Mouse (Mus musculus) cerebral cortex, adult 2 months (tissue): Measurements from ENCODE around the gene Pdx1.

Experiments used
- WGBS: fragments of 180-500 bp; shearing (Covaris S2); methylation state at CpG from one replicate; pipeline ENCODE4 v1.1.7; 2018; 5-methylcytosine and 5-hydroxymethylcytosine counted together

Gene Pdx1

DNA sequence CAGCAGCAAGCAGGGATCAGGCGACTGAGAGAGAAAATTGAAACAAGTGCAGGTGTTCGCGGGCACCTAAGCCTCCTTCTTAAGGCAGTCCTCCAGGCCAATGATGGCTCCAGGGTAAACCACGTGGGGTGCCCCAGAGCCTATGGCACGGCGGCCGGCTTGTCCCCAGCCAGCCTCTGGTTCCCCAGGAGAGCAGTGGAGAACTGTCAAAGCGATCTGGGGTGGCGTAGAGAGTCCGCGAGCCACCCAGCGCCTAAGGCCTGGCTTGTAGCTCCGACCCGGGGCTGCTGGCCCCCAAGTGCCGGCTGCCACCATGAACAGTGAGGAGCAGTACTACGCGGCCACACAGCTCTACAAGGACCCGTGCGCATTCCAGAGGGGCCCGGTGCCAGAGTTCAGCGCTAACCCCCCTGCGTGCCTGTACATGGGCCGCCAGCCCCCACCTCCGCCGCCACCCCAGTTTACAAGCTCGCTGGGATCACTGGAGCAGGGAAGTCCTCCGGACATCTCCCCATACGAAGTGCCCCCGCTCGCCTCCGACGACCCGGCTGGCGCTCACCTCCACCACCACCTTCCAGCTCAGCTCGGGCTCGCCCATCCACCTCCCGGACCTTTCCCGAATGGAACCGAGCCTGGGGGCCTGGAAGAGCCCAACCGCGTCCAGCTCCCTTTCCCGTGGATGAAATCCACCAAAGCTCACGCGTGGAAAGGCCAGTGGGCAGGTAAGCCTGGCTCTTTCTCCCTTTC is at the start of gene Pdx1:
Gene Pdx1 (plus strand): TSS at position 34 of the 747 bp plus-strand sequence.
- 2% methylated on average over 44 of the region's 44 CpGs for WGBS

DNA sequence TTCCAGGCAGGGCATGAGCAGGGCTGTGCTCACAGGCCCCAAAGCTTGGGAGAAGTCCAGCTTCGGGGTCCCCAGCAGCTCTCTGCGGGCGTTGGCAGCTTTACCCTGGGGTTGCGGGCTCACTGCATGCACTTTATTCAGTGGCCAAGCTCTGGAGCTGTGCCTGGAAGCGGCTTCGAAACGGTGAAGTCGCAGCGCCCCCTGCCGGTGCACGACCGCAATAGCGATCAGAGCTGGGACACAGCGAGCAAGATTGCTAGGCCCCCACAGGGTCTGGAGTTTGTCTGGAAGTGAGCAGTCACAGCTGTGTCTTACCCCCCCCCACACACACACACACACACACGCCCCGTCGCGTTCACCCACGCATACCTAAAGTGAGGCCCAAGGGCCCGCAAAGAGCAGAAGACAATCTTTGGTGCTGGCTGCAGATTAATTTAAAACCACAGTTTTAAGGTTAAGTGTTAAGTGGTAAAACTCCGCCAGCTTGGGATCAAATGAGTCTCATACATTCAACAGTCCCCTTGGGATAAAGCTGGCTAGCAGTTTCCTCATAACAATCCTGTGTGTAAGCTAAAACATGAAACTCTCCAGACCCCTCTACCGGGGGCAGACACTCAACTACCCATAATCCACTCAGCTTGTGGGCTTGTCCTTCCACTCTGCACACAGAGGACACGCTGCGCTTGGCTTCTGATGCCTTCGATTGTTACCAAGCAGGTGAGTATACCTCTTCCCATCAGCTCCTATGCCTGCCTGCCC is 42.2 kb upstream of the Pdx1 start:
- 19% methylated on average over 25 of the region's 25 CpGs for WGBS

DNA sequence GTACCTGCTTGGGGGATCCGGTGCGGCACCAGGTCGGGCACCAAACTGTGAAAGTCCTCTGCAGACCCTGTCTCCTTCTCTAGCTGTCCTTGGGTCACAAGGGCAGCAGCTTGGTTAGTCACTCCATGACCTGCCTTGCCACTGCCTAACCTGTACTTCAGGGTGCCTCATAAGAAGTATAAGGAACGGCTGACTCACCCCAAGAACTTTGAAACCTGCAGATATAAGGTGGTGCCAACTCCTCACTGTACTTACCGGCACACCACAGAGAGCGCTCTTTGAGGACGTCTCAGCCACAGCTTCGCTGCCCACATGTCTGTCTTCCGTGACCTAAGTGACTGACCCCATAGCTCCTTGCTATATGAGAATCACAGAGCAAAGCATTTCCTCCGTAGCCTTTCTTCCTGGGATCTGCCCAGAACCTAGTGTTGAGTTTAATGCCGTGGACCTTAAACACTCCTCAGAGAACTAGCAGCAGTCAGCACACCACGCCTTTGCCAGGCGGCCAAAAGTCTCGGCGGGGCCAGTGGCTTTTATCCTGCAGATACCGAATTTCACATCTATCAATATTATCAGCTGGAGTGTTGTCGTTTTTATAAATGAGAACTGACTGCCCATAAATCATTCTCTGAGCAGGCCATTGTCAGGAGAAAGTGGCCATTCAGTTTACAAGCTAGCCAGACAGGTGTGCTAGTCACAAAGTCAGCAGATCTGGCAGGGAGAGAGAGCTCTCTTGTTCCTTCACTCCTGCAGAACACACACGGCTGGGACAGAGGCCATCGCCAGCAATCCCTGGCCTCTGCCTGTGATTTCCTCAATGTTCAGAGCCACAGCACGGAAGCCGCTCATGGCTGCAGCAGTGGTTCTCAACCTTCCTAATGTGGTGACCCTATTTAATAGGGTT is 34.1 kb upstream of the Pdx1 start:
- 88% methylated on average over 21 of the region's 21 CpGs for WGBS

DNA sequence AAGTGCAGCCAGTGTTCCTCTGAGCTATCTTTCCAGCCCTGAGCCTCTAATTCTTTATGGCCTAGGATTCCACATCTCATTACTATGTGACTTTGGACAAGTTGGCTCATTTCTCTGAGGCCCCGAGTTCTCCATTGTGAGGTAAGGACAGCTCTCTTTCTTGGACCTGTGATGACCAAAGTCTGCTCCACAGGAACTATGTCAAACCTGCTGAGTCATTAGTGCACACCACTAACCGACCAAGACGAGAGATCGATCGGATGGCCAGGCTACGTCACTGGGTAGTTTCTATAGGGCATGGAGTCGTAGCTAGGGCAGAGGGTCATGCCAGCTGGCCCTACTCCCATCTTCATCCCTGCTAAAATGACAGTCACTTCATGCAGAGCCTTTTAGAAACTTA is 25.9 kb upstream of the Pdx1 start:
- WGBS = 90% methylated on average over 7 of the region's 7 CpGs

DNA sequence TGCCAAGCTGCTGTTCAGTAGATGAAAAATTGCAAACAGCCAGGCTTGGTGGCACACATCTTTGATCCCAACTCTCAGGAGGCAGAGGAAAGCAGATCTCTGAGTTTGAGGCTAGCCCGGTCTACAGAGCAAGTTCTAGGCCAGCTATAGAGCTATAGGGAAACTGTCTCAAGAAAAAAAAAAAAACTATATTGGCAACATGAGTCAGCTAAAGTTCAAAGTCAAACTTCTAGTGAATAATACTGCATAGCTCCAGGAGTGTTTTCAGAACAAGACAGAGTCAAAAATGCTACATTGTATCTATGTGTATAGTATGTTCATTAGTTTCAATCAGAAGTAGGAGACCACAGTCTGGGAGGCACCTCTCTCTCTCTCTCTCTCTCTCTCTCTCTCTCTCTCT is 9.6 kb upstream of the Pdx1 start:
- 94% methylated on average over 1 of the region's 1 CpGs for WGBS

DNA sequence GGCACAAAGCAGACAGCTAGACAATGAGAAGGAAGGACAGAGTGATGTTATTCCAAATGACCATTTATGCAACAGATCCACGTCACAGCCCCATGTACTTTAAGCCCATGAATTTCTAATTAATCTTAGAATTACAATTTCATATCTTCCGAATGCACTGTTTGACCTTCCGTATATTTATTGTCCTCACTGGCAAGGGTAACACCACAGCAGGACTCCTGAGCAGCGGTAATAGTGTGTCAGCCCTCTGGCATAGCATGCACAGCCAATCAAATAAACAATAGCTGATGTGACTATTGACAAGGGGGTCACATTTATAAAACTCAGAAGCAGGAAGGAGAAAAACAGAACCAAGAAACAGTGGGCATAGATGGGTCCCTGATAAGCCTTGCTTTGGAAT is 9.0 kb upstream of the Pdx1 start:
- WGBS = 80% methylated on average over 4 of the region's 4 CpGs

DNA sequence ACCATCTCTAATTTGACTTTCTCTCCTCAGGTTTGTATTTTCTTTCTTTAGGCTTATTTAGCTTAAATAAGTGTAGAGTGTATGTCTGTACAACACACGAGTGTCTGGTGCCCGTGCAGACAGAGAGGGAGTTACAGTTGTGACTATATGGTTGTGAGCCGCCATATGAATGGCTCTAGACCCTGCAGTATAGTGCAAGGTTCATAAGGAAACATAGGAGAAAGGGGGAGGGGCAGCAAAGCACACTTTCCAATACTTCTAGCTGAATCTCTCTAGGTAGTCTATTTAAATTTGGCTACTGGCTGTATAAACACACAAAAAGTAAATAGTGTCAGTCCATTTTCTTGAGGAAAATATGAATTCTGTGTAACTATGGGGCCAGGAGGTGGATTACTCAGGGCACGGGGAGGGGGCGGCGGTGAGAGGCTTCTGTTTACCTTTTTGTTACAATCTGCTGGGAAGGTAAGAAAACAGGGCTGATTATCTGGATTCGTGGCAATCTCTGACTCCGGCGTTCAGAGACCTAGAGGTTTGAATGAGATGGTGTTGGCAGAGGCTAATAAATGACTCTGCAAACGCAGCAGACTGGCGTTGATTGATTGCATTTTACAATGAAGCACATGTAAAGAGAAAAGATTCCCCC is 7.7 kb upstream of the Pdx1 start:
- WGBS = 70% methylated on average over 11 of the region's 11 CpGs

DNA sequence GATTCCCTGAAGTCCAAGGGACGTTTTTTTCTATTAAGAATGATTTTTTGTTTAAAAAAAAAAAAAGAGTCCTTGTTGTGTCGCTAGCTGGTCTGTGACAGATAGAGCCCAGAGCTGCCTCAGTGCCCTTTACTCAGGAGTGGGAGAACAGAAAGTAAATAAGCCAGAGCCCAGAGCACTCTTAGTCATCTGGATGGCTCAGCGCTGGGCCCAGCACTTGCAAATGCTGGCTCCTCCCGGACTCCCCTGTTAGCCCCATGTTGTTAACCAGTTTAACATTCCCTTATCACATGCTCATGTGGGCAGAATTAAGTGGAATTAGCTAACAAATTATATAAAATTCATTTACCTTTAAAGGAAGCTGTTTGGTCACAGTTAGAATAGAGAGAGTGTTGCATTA is 5.8 kb upstream of the Pdx1 start:
- WGBS = 65% methylated on average over 4 of the region's 4 CpGs

DNA sequence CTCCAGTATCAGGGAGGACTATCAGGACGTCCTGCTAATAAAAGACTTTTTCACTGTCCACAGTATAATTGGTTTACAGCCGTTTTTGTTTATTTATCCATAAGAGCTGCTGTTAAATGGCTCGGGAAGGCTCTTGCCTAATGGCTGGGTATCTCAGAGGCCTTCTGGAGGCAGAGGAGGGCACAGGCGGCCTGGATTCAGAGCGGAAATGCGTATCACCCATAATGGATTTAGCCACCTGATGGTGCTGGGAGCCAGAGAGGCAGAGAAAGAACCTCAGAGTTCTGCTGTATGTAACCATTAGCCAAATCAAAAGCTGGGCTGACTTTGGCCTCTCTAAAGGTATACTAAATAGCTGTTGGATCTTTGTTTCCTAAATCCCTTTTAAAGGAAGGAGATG is 2.3 kb upstream of the Pdx1 start:
- 23% methylated on average over 6 of the region's 6 CpGs for WGBS

DNA sequence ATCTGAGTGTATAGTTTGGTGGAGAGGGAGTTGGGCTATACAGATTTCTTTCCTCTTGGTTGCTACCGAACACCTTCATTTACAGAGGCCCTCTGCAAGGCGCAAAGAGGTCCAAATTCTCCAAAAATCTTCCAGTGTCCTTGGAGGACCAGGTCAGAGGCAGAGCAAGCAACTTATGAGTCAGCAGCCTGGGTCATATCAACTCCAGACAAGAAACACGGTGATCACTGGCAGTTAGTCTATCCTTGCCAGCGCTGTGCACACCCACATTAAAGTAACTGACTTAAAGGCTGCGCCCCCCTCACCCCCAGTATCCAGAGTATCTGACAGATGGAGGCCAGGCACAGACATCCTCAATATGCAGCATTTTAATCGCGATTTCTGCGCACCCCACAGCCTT is 1.0 kb upstream of the Pdx1 start:
- WGBS = 6% methylated on average over 8 of the region's 8 CpGs

DNA sequence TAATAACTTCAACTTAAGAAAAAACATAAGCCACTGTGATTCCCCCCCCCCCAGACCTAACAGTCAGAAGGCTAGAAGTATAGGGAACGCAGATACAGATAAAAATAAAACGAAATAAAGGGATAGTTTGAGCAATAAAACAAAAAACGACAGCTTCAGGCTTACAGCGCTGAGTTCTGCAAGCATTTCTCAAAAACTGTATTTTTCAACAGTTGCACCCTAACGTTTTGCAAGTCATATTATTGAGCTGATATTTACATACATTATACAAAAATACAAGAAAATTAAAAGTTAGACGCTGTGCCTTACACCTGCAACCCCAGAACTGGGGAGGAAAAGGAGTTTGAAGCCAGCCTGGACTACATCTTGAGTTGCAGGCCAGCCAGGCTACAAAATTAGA is 388 bp upstream of the Pdx1 start:
- 6% methylated on average over 6 of the region's 6 CpGs for WGBS

DNA sequence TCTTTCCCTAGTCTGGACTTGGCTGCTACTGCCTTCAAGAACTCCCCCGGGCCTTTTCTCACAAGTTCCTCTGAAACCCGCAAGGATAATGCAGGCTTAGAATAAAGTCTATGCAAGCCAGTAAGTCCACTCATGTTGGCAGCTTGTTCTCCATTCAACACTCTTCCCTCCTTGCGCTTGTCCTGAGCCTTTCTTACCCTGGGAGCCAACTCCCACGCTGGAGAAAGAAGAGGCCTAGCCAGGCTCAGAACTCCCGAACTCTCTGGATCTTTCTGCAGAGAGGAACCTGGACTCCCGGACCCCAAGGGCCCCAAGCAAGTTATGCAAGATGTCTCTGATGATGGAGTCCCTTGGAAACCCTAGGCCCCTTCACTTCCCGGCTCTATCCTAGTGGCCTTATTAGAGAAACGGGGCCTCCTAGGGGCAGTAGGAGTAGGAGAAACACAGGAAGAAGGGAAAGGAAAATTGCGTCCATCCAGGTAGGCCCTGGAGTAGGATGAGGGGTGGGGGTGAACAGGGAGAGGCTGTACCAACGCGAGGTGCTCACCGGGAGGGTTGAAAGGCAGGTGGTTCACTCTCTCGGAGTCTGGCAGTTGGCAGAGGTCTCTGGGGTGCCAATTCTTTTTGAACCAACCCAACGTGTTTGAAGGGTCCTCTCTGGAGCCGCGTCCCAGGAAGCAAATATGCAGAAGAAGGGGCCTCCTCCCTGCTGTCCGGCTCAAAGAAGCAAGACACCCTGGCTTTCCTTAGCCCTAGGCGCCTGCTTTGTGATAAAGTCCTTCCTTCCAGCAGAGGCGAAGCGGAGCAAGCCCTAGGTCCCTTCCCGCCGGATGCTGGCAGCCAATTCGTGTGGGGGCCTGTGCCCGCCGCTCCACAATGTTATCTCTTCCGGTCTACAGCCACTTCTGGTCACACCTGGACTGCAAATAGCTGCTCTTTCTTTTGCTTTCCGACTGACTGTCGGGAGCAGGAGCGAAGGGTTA is 1.2 kb downstream of the Pdx1 start:
- 4% methylated on average over 29 of the region's 29 CpGs for WGBS

DNA sequence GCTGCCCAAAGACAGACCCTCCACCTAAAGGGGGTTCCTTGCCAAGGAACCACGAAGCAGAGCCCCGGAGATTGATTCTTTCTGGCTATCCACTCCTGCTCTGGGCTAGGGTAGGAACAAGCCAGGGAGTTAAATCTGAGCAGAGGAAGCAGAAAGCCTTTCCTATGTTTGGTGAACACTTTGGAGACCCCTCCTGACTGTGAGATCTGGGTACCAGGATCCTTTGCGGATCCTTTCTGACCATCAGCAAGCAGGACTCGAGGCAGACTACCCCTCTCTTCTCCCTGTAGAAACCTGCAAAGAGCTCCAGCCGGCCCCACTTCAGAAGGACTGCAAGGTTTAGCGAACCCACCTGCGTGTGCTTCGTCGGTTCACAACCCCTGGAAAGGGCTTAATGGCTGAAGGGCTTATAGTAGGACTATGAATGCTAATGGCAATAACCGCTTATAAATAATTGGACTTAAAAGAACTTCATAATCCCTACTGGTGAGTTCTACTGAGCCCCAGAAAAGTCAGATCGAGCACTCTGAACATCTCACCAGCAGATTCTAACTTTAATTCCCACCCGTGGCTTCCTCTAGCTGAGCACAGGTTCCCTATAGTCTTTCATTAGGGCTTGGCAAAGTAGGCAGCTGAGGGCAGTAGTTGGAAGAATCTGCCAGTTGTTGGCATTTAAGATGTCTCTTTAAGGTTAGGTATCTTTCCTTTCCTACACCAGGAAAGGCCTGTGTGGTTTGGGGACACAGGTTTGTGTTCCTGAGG is 2.5 kb downstream of the Pdx1 start:
- WGBS = 10% methylated on average over 12 of the region's 12 CpGs

DNA sequence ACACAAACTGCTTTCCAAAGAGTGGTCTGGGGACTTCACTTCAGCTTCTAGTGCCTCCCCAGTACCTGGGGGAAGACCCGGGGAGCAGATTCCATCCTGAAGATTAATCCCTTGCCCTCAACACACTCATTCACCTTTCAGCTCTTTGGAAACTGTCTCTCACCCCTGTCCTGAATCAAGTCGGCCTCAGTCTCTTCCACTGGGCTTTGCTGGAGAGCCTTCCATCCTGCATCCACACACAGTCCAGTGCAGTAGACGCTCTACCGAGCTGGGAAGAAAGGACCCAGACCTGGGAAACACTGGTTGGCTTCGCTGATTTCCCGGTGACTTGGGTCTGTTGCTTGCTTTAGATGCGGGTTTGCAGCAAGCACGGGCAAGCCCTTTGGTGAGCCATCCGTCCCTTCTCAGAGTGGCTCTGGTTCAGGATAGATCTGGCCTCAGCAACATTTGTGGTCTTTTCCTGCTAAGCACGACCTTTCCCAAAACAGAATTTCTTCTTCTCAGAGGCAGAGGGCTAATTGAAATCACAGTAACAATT is 3.1 kb downstream of the Pdx1 start:
- 7% methylated on average over 10 of the region's 10 CpGs for WGBS

DNA sequence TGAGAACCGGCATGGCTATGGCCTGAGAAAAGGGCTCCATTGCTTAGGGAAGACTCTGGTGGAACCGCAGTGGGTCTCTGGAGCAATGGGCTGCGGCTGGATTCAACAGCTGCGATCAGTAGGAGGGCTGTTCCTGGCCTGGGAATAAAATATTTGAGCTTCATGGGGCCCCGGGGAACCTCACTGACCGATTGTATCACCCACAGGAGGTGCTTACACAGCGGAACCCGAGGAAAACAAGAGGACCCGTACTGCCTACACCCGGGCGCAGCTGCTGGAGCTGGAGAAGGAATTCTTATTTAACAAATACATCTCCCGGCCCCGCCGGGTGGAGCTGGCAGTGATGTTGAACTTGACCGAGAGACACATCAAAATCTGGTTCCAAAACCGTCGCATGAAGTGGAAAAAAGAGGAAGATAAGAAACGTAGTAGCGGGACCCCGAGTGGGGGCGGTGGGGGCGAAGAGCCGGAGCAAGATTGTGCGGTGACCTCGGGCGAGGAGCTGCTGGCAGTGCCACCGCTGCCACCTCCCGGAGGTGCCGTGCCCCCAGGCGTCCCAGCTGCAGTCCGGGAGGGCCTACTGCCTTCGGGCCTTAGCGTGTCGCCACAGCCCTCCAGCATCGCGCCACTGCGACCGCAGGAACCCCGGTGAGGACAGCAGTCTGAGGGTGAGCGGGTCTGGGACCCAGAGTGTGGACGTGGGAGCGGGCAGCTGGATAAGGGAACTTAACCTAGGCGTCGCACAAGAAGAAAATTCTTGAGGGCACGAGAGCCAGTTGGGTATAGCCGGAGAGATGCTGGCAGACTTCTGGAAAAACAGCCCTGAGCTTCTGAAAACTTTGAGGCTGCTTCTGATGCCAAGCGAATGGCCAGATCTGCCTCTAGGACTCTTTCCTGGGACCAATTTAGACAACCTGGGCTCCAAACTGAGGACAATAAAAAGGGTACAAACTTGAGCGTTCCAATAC is 4.7 kb downstream of the Pdx1 start:
- WGBS = 3% methylated on average over 48 of the region's 48 CpGs

DNA sequence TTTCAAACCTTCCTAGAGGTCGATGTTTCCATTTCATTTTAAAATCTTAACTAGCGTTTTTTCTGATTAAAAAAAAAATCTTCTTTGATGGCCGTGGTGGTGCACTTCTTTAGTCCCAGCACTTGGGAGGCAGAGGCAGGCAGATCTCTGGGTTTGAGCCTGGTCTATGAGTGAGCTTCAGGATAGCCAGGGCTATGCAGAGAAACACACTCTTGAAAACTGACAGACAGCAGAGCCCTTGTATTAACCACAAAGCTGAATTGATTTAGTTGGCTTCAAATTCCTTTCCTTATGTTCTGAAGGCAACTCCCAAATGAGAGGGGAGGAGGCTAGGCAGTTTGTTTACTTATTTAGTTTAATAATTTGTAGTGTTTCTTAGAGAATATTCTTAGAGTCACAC is 6.0 kb downstream of the Pdx1 start:
- 13% methylated on average over 3 of the region's 3 CpGs for WGBS

DNA sequence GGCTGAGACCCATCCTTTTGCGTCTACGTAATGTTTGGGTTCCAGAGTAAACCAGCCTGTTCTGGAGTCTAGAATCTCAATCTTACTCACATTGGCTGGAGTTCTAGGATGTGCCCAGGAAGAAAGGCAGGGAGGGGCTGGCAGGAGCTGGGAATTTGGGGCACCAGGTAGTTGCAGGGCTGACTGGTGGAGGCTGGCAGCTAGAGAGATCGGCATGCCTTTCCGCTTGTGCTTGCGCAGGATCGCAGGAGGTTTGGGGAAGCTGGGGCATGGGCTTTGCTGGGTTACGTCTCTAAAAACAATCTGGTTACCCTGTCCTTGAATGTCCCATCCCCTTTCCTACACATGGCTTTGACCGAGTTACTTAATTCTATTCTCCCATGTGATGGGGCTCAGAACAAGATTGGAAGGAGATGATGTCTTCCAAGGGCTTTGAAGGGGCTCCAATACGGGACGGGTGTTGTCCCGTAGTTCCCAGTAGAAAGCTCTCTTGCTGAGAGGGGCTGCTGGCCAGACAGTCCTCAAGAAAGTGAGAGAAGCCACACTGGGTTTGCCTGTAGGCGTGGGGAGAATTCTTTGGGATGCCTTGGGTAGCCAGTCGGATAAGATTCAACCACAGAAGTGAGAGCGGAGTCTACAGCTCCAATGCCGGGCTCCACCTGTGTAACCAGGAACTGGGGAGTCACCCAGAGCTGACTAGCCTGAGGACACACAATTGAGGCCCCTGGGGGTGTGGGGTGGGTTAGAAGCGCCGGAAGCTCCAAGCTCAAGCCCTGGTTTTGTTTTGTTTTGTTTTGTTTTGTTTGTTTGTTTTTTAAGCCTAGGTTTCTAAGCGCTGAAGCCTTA is 7.2 kb downstream of the Pdx1 start:
- WGBS = 3% methylated on average over 18 of the region's 18 CpGs

DNA sequence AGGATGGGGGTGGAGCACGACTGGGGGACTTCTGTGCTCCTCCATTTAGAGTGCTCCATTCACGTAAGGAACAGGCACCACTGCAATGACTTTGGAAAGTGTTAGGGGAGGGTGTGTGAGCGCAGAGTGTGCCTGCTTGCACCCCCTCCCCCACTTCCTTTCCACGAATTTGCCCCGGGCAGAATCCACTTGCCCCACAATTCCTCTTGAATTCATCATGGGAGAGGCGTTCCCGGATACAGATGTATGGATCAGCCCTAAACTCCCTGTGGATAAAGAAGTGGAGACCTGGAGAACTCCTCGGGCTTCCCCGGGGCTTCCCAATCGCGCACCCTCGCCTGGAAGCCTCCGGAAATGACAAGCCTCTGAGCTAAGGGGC is 7.8 kb downstream of the Pdx1 start:
- 2% methylated on average over 13 of the region's 13 CpGs for WGBS
